Mouse (Mus musculus): ENCODE results near the gene Gm36210. TPM values are rescaled to one million over a fixed set of nuclear protein-coding genes. Genes with fewer than 3 reads are reported as not detected.
"Not testable (repeated sequence)": the region's sequence is repeated elsewhere in the genome, so short reads cannot be mapped to it uniquely, and the experiment has no call there.

Gm36210 gene
- total RNA-seq, 2 experiments from 2014 or later, result not detected

DNA sequence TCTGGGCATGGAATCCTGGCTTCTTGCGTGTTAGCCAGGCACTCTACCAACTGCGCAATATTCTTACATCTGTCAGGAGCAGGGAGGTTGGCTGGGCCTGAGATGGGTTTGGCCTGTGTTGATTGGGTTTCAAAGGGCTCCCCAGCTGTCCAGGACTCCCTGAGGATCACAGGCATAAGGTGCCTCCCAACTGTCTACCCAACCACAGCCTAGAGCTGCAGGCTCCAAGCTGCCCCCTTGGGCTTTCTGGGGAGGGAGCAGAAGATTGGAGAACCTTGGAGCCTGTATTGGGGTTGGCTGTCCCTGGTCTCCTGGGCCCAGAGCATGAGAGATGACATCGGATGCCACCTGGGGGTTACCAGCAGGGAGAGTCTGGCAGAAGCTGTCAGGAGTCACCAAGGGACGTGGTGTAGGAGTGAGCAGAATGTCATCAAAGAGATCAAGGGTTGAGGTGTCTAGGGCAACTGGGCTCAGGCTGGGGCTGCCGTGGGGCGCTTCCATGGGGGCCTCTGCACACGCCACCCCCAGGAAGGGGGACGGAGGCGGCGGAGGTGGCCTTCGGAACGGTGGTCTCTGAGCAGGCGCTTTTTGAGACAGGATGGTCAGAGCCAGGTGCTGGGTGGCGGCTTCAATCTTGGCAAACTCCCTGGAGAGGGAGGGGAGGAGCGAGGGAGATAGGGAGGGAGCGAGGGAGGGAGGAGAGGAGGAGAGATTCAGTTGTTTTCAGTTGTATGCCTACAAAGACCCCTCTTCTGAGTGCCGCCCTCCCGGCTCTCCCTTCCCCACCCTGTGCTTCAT is 7.3 kb downstream of the Gm36210 start:
- ATAC-seq (replicated peaks; ENCODE audit: poor library complexity, severe bottlenecking), result no peak

GRCm38 (mm10) chr7:4895186-4895585 is 11.1 kb downstream of the Gm36210 start:
- no peak for ATAC-seq (replicated peaks; ENCODE audit: poor library complexity, severe bottlenecking)

GRCm38 (mm10) chr7:4886680-4887079 is 19.6 kb downstream of the Gm36210 start:
- no peak for ATAC-seq (replicated peaks; ENCODE audit: poor library complexity, severe bottlenecking)

GRCm38 (mm10) chr7:4879036-4879435 is 27.3 kb downstream of the Gm36210 start:
- ATAC-seq (replicated peaks; ENCODE audit: poor library complexity, severe bottlenecking), result not testable (repeated sequence)

GRCm38 (mm10) chr7:4878186-4878585 is 28.1 kb downstream of the Gm36210 start:
- 0 out of 2 replicates have a peak, but pooled peaks have one; percentile 32 for ATAC-seq (replicated peaks; ENCODE audit: poor library complexity, severe bottlenecking)

GRCm38 (mm10) chr7:4877226-4877625 is 29.1 kb downstream of the Gm36210 start:
- peak; percentile 47 for ATAC-seq (replicated peaks; ENCODE audit: poor library complexity, severe bottlenecking)

DNA sequence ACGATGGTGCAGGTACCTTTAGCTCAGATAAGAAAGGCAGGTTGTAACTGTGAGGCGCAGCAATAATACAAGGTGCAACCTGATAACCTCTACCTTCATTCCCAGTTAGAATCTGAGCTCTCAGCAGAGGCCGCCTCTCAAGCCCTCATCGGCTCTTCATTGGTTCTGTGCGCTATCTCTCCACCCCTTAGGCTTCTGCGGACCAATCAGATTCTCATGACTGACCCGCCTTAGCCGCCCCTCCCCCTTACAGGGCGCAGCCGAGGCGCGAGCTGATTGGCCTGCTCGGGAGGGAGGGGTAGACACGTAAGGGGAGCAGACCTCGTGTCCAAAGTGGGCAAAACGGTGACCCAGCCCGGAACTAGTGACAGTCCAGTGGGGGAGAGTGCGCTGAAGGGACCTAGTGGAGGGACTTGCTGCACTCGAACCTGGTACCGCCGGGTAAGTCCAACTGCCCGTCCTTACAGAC is 29.5 kb downstream of the Gm36210 start, which contains the start of gene Isoc2a:
Isoc2a (plus strand) TSS at position 401 of the 469 bp plus-strand sequence.
- ATAC-seq (replicated peaks; ENCODE audit: poor library complexity, severe bottlenecking), result peak; percentile 99

- ATAC-seq (replicated peaks; ENCODE audit: poor library complexity, severe bottlenecking), result no peak
These were observed 36.2 kb downstream of the Gm36210 start, which contains the start of gene Isoc2b for GRCm38 (mm10) chr7:4870133-4870532. Gene Isoc2b (minus strand): TSS chr7:4870258.

DNA sequence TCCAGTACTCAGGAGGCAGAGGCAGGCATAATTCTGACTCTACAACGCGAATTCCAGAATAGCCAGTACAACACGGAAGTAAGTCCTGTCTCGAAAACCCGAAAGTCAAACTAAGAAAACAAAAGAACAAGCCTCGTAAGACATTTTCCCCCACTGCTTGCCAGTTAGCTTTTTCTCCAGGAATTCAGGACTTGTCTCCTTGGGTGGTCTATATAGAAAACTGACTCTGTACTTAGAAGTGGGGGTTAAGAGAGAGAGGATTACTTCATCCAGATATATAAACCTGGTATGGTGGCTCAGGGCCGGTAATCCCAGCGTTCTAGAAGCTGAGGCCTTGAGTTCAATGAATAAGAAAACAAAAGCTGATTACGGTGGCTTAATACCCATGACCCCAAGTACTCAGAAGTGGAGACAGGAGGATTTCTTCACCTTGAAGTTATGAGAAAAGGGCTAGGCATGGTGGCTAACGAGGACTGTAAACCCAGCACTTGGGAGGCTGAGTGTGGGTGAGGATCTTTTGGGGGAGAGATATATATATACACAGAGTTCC is 39.6 kb downstream of the Gm36210 start:
- ATAC-seq (replicated peaks; ENCODE audit: poor library complexity, severe bottlenecking), result no peak

GRCm38 (mm10) chr7:4865579-4866493 is 40.5 kb downstream of the Gm36210 start:
- peak; percentile 95 for ATAC-seq (replicated peaks; ENCODE audit: poor library complexity, severe bottlenecking)

GRCm38 (mm10) chr7:4865090-4865489 is 41.2 kb downstream of the Gm36210 start:
- ATAC-seq (replicated peaks; ENCODE audit: poor library complexity, severe bottlenecking), result peak; percentile 24

GRCm38 (mm10) chr7:4864130-4864845 is 42.0 kb downstream of the Gm36210 start:
- ATAC-seq (replicated peaks; ENCODE audit: poor library complexity, severe bottlenecking), result no peak

DNA sequence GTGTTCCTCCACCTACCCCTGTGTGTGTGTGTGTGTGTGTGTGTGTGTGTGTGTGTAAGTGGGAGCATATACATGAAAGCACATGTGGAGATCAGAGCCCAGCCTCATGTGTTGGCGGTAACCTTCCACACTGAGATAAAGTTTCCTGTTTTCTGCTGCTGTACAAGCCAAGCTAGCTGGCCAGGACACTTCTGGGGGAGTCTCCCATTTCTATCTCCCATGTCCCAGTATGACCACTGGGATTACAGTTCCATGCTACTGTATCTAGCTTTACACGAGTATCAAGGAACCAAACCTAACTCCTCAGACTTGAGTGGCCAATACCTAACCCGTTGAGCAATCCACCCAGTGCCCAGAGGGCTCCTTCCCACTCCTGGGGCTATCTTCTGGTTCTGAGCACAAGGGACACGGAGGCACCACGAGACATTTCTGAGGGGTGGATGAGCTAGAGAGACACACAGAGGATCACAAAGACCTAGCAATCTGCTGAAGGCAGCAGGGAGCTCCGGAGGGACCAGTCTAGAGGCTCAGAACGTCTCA is 42.7 kb downstream of the Gm36210 start:
- no peak for ATAC-seq (replicated peaks; ENCODE audit: poor library complexity, severe bottlenecking)

- ATAC-seq (replicated peaks; ENCODE audit: poor library complexity, severe bottlenecking), result no peak
These were observed 43.3 kb downstream of the Gm36210 start for GRCm38 (mm10) chr7:4863041-4863440.

DNA sequence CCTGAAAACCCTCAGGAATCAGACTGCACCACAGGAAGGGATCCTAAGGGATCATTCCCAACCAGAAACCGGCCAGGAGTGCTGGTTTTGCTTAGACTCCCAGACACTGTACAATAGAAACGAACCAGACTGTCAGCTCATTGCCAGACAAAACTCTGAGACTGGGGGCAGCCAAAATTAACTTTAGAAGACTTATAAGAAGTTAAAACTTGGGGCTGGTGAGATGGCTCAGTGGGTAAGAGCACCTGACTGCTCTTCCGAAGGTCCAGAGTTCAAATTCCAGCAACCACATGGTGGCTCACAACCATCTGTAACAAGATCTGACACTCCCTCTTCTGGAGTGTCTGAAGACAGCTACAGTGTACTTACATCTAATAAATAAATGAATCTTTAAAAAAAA is 45.4 kb downstream of the Gm36210 start:
- not testable (repeated sequence) for ATAC-seq (replicated peaks; ENCODE audit: poor library complexity, severe bottlenecking)

GRCm38 (mm10) chr7:4859418-4859978 is 46.8 kb downstream of the Gm36210 start:
- no peak for ATAC-seq (replicated peaks; ENCODE audit: poor library complexity, severe bottlenecking)

GRCm38 (mm10) chr7:4857321-4857720 is 49.0 kb downstream of the Gm36210 start:
- ATAC-seq (replicated peaks; ENCODE audit: poor library complexity, severe bottlenecking), result no peak

DNA sequence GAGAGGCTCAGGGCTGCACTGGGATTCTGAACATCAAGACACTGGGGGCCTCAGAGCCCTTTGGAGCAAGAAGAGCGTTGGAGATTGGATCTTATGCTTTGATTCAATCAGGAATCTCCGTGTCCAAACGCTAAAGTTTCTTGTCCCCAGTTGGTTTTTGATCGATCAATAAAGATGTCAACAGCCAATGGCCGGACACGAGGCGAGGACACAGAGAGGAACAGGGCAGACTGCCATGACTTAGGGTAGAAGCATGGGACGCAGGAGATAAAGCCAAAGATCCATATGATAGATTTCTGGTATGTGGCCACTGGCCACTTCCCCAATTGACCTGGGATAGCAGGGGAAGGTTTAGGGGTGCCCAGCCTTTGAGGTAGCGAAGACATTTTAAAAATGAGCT is 49.8 kb downstream of the Gm36210 start:
- no peak for ATAC-seq (replicated peaks; ENCODE audit: poor library complexity, severe bottlenecking)

GRCm38 (mm10) chr7:4853613-4854012 is 52.7 kb downstream of the Gm36210 start:
- ATAC-seq (replicated peaks; ENCODE audit: poor library complexity, severe bottlenecking), result no peak

All from granulocyte monocyte progenitor cell, adult 5-6 weeks (primary cell).